Mouse (Mus musculus) gastrocnemius, postnatal 14 days (tissue): ENCODE results near the gene Olfr785. TPM values are rescaled to one million over a fixed set of nuclear protein-coding genes. Genes with fewer than 3 reads are reported as not detected.
"Not testable (repeated sequence)": the region's sequence is repeated elsewhere in the genome, so short reads cannot be mapped to it uniquely, and the experiment has no call there.

Experiments
- DNase-seq: peaks from one replicate; pipeline ENCODE4 v3.0.0; 2021; ENCODE audit warnings: mixed read lengths
- intact Hi-C: fragments of 180-260 bp; cut with DNase I; formaldehyde crosslinking; loops from one replicate; pipeline ENCODE4 v1.15.1; 2025; ENCODE audit warnings: low total_unique reads
- long read RNA-seq, 2 experiments: library from polyadenylated mRNA; stranded (forward); transcript quantifications; one replicate each; pipeline ENCODE4 v2.0.0; 2021
- total RNA-seq, 2 experiments: library from RNA; stranded (reverse); gene quantifications; 2 replicates each; pipeline ENCODE4 v1.2.3; 2021

Olfr785 gene
- total RNA-seq = not detected
- long read RNA-seq, experiment 1 = 0 reads
- long read RNA-seq, experiment 2 = 0 reads

DNA sequence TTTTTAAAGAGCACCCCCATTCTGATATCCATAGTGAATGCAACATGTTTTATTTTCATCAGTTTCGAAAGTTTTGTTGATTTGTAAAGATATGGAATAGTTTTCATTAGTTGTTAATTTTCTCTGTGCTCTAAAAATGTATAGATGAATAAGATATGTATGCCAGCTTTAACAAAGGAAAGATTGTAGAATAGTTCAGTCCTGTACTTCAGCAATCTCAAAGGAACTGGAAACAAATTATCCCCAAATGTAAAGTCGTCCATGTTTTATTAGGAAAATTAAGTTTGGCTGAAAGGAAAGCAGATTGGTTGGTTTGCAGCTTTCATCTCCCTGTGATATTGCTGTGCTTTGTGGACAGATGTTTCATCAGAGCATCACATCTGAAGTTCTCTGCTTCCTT is at the start of gene Olfr785:
Gene Olfr785 (plus strand): TSS at position 301 of the 400 bp plus-strand sequence.
- intact Hi-C loops = no loop called here
- DNase-seq = no peak

DNA sequence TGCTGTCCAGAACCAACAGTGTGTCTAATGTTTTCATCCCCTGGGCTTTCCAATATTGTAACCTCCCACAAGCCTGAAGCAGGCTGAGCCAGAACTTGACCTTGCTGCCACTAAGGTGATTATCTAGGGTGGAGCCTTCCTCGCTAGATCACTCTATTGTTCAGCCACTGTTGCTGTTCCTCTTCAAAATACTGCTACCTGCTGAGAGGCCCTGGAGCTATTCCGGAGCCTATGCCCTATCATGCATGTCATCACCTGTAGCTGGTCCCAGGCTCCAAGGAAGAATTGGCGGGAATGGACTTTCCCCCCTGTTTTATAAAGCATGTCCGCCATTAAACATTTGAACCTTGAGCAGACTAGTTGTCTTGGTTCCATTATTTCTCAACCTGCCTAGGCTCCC is 48.7 kb upstream of the Olfr785 start:
- DNase-seq, intact Hi-C loops: not testable (repeated sequence)

DNA sequence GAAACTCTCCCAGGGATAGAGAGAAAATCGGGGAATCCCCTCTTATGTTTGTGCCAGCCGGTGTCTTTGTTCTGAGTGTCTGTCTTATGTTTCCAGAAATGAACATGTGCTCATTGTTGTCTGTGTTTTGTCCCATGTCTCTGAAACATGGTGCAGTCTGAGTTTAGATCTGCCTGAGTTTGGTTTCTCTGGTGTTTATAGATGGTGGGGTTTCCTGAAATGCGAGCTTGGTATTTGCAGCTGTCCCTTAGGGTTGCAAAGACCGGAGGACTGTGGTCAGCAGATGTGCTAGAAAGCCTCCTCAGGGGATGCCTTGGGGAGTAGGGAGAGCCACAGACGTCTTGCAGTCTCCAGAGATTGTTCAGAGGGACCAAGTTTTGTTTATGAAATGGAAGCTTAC is 47.9 kb upstream of the Olfr785 start:
- intact Hi-C loops = no loop called here
- DNase-seq = no peak

DNA sequence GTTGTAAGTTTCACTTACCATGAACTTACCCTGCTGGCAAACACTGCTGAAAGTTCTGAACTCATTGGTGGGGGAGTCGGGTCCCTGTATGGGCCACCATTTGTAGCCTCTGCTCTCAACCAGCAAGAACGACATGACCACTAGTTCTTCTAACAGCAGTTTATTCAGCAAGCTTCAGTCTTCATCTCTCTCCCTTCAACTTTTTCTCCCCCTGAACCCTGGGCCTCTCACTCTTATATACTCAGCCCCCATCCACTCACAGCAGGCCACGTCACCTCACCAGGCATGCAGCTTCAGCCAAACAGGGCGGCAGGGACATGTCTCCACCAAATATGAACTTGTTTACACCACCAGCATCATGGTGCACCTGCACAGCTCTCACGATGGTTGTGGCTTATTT is 31.2 kb upstream of the Olfr785 start:
- intact Hi-C loops, DNase-seq: not testable (repeated sequence)

DNA sequence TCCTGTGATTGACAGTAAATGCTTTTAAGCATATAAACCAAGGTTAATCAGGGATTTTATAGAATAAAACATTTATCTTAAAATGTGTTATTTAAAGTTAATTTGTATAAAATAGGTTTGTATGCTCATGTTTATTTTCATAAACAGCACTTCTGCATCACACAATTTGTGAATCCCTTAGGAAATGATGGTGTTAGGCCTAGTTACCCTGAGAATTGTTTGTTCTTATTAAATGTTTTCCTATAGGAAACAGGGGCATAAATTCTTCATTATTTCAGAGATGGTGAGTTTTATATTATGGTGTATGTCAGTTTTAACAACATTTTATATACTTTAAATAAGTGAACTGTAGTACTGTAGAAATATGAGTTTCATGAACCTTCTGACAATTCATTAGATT is 21.4 kb upstream of the Olfr785 start, which contains the start of gene Olfr784:
Gene Olfr784 (plus strand): TSS at position 301 of the 400 bp plus-strand sequence.
- no peak for DNase-seq
- intact Hi-C loops = no loop called here

DNA sequence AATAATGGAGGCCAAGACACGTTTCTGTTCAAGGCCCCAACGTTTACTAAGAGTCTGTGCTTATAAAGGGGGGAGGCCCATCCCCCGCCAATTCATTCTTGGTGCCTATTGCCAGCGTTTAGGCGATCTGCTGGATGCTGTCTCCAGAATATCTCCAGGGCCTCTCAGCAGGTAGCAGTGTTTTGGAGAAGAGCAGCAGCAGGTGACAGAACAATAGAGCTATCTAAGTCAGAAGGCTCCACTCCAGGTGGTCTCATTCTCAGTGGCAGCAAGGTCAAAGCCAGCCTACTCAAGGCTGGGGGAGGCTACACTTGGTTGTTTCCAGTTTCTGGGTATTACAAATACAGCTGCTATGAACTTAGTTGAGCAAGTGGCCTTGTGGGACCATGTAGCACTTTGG is 4.3 kb upstream of the Olfr785 start:
- no peak for DNase-seq
- intact Hi-C loops = no loop called here

DNA sequence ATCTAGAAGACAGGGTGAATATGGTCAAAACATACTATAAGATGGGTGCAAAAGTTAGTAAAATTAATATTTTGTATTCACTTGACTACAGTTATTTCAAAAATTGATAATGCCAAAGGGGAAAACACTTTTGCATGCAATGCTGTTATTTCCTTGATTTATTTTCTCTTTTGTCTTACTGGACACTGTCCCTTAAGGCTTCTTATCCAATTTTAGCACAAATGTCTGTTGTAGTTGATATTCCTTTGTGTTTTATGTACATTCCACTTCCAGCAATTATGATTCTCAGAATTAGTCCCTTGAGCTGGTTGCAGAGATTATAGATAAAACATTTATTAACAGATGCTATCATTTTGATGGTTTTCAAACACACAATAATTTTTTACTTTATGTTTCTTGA is 21.8 kb downstream of the Olfr785 start, which contains the start of gene Olfr786:
Gene Olfr786 (plus strand): TSS at position 301 of the 400 bp plus-strand sequence.
- intact Hi-C loops = no loop called here

More for the DNA sequence above, 21.8 kb downstream of the Olfr785 start, which contains the start of gene Olfr786:
- no peak for DNase-seq

Other genes with a start within 250 kb of the Olfr785 start
- not detected for gene Olfr771, start 240.7 kb upstream of the Olfr785 start, total RNA-seq
- gene Olfr772, start 227.5 kb upstream of the Olfr785 start, total RNA-seq = not detected
- gene Olfr773, start 218.0 kb upstream of the Olfr785 start, total RNA-seq = not detected
- gene Olfr774, start 169.2 kb upstream of the Olfr785 start, total RNA-seq = not detected
- gene Olfr775, start 157.0 kb upstream of the Olfr785 start, total RNA-seq = not detected
- not detected for gene Olfr776, start 146.3 kb upstream of the Olfr785 start, total RNA-seq
- not detected for gene Olfr777, start 133.9 kb upstream of the Olfr785 start, total RNA-seq
- not detected for gene Olfr780, start 87.3 kb upstream of the Olfr785 start, total RNA-seq
- not detected for gene Olfr781, start 76.6 kb upstream of the Olfr785 start, total RNA-seq
- gene Olfr782, start 56.6 kb upstream of the Olfr785 start, total RNA-seq = not detected
- gene Olfr784, start 21.3 kb upstream of the Olfr785 start, total RNA-seq = under 1 TPM in 1 of 2 experiments, not detected in 1; 0.06 TPM
- gene Olfr786, start 21.9 kb downstream of the Olfr785 start, total RNA-seq = not detected
- not detected for gene Olfr787, start 56.4 kb downstream of the Olfr785 start, total RNA-seq
- gene Olfr788, start 65.6 kb downstream of the Olfr785 start, total RNA-seq = not detected
- gene Olfr789, start 79.3 kb downstream of the Olfr785 start, total RNA-seq = not detected
- not detected for gene Olfr790, start 93.1 kb downstream of the Olfr785 start, total RNA-seq
- not detected for gene Olfr791, start 116.4 kb downstream of the Olfr785 start, total RNA-seq
- not detected for gene Olfr792, start 133.7 kb downstream of the Olfr785 start, total RNA-seq
- not detected for gene Olfr794, start 162.2 kb downstream of the Olfr785 start, total RNA-seq
- gene Olfr796, start 207.1 kb downstream of the Olfr785 start, total RNA-seq = not detected
- not detected for gene Olfr798, start 222.5 kb downstream of the Olfr785 start, total RNA-seq
- not detected for gene Olfr799, start 232.1 kb downstream of the Olfr785 start, total RNA-seq